Comparison of ENCODE assay signal across 35 mouse cellular contexts in the genomic region with DNA sequence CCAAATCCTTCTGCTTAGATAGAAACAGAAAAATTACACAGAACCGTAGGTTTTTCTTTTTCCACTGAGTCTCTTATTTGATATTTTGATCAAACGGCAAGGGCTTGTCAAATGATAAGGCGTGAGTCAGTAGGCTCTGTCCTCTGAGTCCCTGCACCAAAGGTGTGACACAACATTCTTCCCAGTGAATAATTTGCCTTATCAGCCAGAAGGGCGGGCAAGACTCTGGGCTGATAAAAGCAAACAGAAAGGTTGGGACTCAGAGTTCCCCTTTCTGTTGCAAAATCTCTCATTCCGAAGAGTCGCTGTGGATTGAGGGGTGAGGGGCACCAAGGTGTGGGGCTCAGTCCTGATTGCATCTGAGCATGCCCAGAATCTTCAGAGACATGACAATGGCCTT. TPM values are rescaled to one million over a fixed set of nuclear protein-coding genes. Genes with fewer than 3 reads are reported as not detected.
A peak's percentile ranks its signal among the peaks of the same experiment; 100 is the strongest.
DNase-seq lines count a peak whose midpoint lies in the region; ATAC-seq and TF ChIP-seq lines count a peak whose summit lies in the region.
"Had no signal": no experiment of that assay in that cellular context is flagged by ENCODE, and none has a peak within 500 bp of the region (broad histone marks: within the 10 kb centered on the region; RNA-seq: fewer than 3 reads in every experiment).

No protein-coding gene starts in this region.

- no peak overlapping the region for H3K27ac ChIP-seq in intestine, embryonic 15.5 days
- H3K27ac ChIP-seq in stomach, postnatal 0 days (replicated peaks) = peak overlapping the region; percentile 56
- H3K27ac ChIP-seq in forebrain, embryonic 13.5 days = no peak overlapping the region
- H3K27ac ChIP-seq: embryonic facial prominence, embryonic 10.5 days; embryonic facial prominence, embryonic 15.5 days; forebrain, embryonic 12.5 days; heart, embryonic 10.5 days; hindbrain, embryonic 12.5 days; hindbrain, postnatal 0 days; layer of hippocampus, adult 2 months; limb, embryonic 13.5 days; liver, embryonic 13.5 days; macrophage; midbrain, embryonic 13.5 days; neural tube, embryonic 13.5 days had no signal

- no peak overlapping the region for H3K9ac ChIP-seq in intestine, embryonic 15.5 days
- H3K9ac ChIP-seq in stomach, postnatal 0 days (ENCODE audit: low read length) = no peak overlapping the region
- no peak overlapping the region for H3K9ac ChIP-seq in forebrain, embryonic 13.5 days
- H3K9ac ChIP-seq: embryonic facial prominence, embryonic 15.5 days; forebrain, embryonic 12.5 days; hindbrain, embryonic 12.5 days; limb, embryonic 13.5 days; liver, embryonic 13.5 days; midbrain, embryonic 13.5 days; neural tube, embryonic 13.5 days had no signal

- no peaks in the 10 kb centered on the region for H3K36me3 ChIP-seq in intestine, embryonic 15.5 days
- H3K36me3 ChIP-seq in stomach, postnatal 0 days (ENCODE audit: control insufficient read depth, insufficient read depth, low read length) = no peaks in the 10 kb centered on the region
- H3K36me3 ChIP-seq in forebrain, embryonic 13.5 days (ENCODE audit: poor library complexity, severe bottlenecking) = no peaks in the 10 kb centered on the region
- H3K36me3 ChIP-seq: embryonic facial prominence, embryonic 10.5 days; embryonic facial prominence, embryonic 15.5 days; forebrain, embryonic 12.5 days; heart, embryonic 10.5 days; hindbrain, embryonic 12.5 days; limb, embryonic 13.5 days; liver, embryonic 13.5 days; midbrain, embryonic 13.5 days; neural tube, embryonic 13.5 days had no signal

- WGBS in lung, adult 2 months = 58% methylated on average over 6 of the region's 6 CpGs
- WGBS in intestine, embryonic 15.5 days = 60% methylated on average over 6 of the region's 6 CpGs
- WGBS in stomach, postnatal 0 days = 61% methylated on average over 6 of the region's 6 CpGs
- 91% methylated on average over 6 of the region's 6 CpGs for WGBS in forebrain, embryonic 13.5 days

- no peaks in the 10 kb centered on the region for H3K27me3 ChIP-seq in intestine, embryonic 15.5 days (replicated peaks)
- H3K27me3 ChIP-seq in stomach, postnatal 0 days (ENCODE audit: control insufficient read depth, insufficient read depth, low read length) = no peaks in the 10 kb centered on the region
- no peaks in the 10 kb centered on the region for H3K27me3 ChIP-seq in forebrain, embryonic 13.5 days
- H3K27me3 ChIP-seq: embryonic facial prominence, embryonic 15.5 days; forebrain, embryonic 12.5 days; hindbrain, embryonic 12.5 days; limb, embryonic 13.5 days; liver, embryonic 13.5 days; midbrain, embryonic 13.5 days; neural tube, embryonic 13.5 days had no signal

- TF ChIP-seq CTCF in lung, adult 2 months (IDR thresholded peaks at IDR 0.05; ENCODE audit: insufficient read depth, low read length) = no peak
- no peak for TF ChIP-seq CTCF in stomach, postnatal 0 days (IDR thresholded peaks at IDR 0.05; ENCODE audit: low read depth)

- peak; percentile 25 to 56 for DNase-seq in lung, adult 18-20 months
- no peak for DNase-seq in lung, adult 2 months
- DNase-seq in lung, postnatal 25 days (ENCODE audit: low spot score) = peak; percentile 46
- DNase-seq in stomach, postnatal 0 days (ENCODE audit: low spot score) = no peak
- no peak for DNase-seq in gastrocnemius, postnatal 25 days
- DNase-seq: adrenal gland, postnatal 25 days; cerebellum, adult 11-12 months; cerebellum, postnatal 14 days; gastrocnemius, postnatal 10 days; heart, postnatal 36 days; kidney, adult 2 months; kidney, postnatal 36 days; liver, embryonic 13.5 days; thymus, adult 2 months; thymus, postnatal 36 days had no signal

- no peak overlapping the region for H3K4me3 ChIP-seq in lung, adult 2 months (replicated peaks; ENCODE audit: extremely low read depth, low read depth, low read length)
- H3K4me3 ChIP-seq in intestine, embryonic 15.5 days (replicated peaks) = no peak overlapping the region
- no peak overlapping the region for H3K4me3 ChIP-seq in stomach, postnatal 0 days (ENCODE audit: low read depth, low read length)
- H3K4me3 ChIP-seq in forebrain, embryonic 13.5 days = no peak overlapping the region
- H3K4me3 ChIP-seq: embryonic facial prominence, embryonic 10.5 days; embryonic facial prominence, embryonic 15.5 days; forebrain, embryonic 12.5 days; heart, embryonic 10.5 days; hindbrain, embryonic 12.5 days; layer of hippocampus, adult 2 months; limb, embryonic 13.5 days; liver, embryonic 13.5 days; midbrain, embryonic 13.5 days; neural tube, embryonic 13.5 days had no signal

- ATAC-seq in intestine, embryonic 15.5 days = peak; percentile 83
- peak; percentile 41; the same call in 1 of the 2 replicates for ATAC-seq in stomach, postnatal 0 days (ENCODE audit: low FRiP score, low TSS enrichment)
- ATAC-seq in forebrain, embryonic 13.5 days = no peak
- ATAC-seq: CD4-positive, CD25-positive, alpha-beta regulatory T cell, adult 4 months; hindbrain, postnatal 0 days; midbrain, embryonic 13.5 days had no signal

- no peak overlapping the region for H3K4me2 ChIP-seq in intestine, embryonic 15.5 days (replicated peaks)
- no peak overlapping the region for H3K4me2 ChIP-seq in stomach, postnatal 0 days (replicated peaks; ENCODE audit: low read depth)
- no peak overlapping the region for H3K4me2 ChIP-seq in forebrain, embryonic 13.5 days
- H3K4me2 ChIP-seq: embryonic facial prominence, embryonic 15.5 days; forebrain, embryonic 12.5 days; hindbrain, embryonic 12.5 days; limb, embryonic 13.5 days; liver, embryonic 13.5 days; midbrain, embryonic 13.5 days; neural tube, embryonic 13.5 days had no signal

- no peak for TF ChIP-seq POLR2A in lung, adult 2 months (IDR thresholded peaks at IDR 0.05; ENCODE audit: borderline replicate concordance, extremely low read depth, low read depth, low read length)

- H3K4me1 ChIP-seq in lung, adult 2 months (ENCODE audit: control insufficient read depth, insufficient read depth, low read length) = peaks cover 4% of the 10 kb centered on the region; the same call in 1 of the 2 replicates
- H3K4me1 ChIP-seq in intestine, embryonic 15.5 days (replicated peaks) = no peaks in the 10 kb centered on the region
- H3K4me1 ChIP-seq in stomach, postnatal 0 days (replicated peaks; ENCODE audit: control insufficient read depth, insufficient read depth) = no peaks in the 10 kb centered on the region
- no peaks in the 10 kb centered on the region for H3K4me1 ChIP-seq in forebrain, embryonic 13.5 days
- H3K4me1 ChIP-seq: embryonic facial prominence, embryonic 10.5 days; embryonic facial prominence, embryonic 15.5 days; forebrain, embryonic 12.5 days; hindbrain, embryonic 12.5 days; limb, embryonic 13.5 days; liver, embryonic 13.5 days; midbrain, embryonic 13.5 days; neural tube, embryonic 13.5 days had no signal

- H3K9me3 ChIP-seq in intestine, embryonic 15.5 days = no peaks in the 10 kb centered on the region
- H3K9me3 ChIP-seq in stomach, postnatal 0 days (ENCODE audit: control insufficient read depth, low read length) = no peaks in the 10 kb centered on the region
- H3K9me3 ChIP-seq in forebrain, embryonic 13.5 days (replicated peaks) = no peaks in the 10 kb centered on the region
- H3K9me3 ChIP-seq: embryonic facial prominence, embryonic 10.5 days; embryonic facial prominence, embryonic 15.5 days; forebrain, embryonic 12.5 days; heart, embryonic 10.5 days; hindbrain, embryonic 12.5 days; limb, embryonic 13.5 days; liver, embryonic 13.5 days; midbrain, embryonic 13.5 days; neural tube, embryonic 13.5 days had no signal

- TF ChIP-seq EP300 in stomach, postnatal 0 days (optimal IDR thresholded peaks at IDR 0.05) = no peak

RNA-seq across cellular contexts. Expression of a gene that starts 14.9 kb away (rescaled TPM):
- polyA plus RNA-seq in lung, adult 2 months (2012; rRNA removed) = 532 and 587 TPM in 2 replicates
- 2.4 and 4.9 TPM in 2 replicates for polyA plus RNA-seq in intestine, embryonic 15.5 days (2015; fragmentation: Nextera tagmentation; extraction: Ambion mirVana)
- 591 and 619 TPM in 2 replicates for polyA plus RNA-seq in stomach, postnatal 0 days (2015; fragmentation: Nextera tagmentation; extraction: Ambion mirVana)
- not detected in 2 replicates for polyA plus RNA-seq in forebrain, embryonic 13.5 days (2015; fragmentation: Nextera tagmentation; extraction: Ambion mirVana)
- not detected for total RNA-seq in gastrocnemius, postnatal 25 days (2021)
- total RNA-seq: adrenal gland, adult 18-20 months; adrenal gland, postnatal 25 days; gastrocnemius, postnatal 10 days; granulocyte monocyte progenitor cell, adult 5-6 weeks; heart, postnatal 36 days; hindbrain, postnatal 0 days; layer of hippocampus, adult 2 months; layer of hippocampus, postnatal 14 days; left cerebral cortex, adult 8-10 months; left cerebral cortex, postnatal 36 days; megakaryocyte-erythroid progenitor cell, adult 5-6 weeks had no signal
- polyA plus RNA-seq: CD4-positive, CD25-positive, alpha-beta regulatory T cell, adult 4 months; embryonic facial prominence, embryonic 10.5 days; embryonic facial prominence, embryonic 15.5 days; forebrain, embryonic 12.5 days; hindbrain, embryonic 12.5 days; hindbrain, postnatal 0 days; limb, embryonic 13.5 days; liver, embryonic 13.5 days; macrophage had no signal

Comparison
In these comparisons a context has a peak if more than half of its experiments do, and no peak if none do; other contexts are left out.
1. DNase-seq: peak in lung, adult 18-20 months (2 of 2) and lung, postnatal 25 days (single experiment); none in lung, adult 2 months (single experiment), stomach, postnatal 0 days (single experiment) and gastrocnemius, postnatal 25 days (single experiment).
2. RNA of a gene that starts 14.9 kb away (polyA plus RNA-seq): 591 to 619 TPM in stomach, postnatal 0 days and 532 to 587 TPM in lung, adult 2 months; 2.4 to 4.9 TPM in intestine, embryonic 15.5 days and not detected in forebrain, embryonic 13.5 days; every median in the first group is over 10 times any median in the second.